Mouse (Mus musculus) forebrain, embryonic 15.5 days (tissue): ENCODE data around the gene Pex11g. TPM values are rescaled to one million over a fixed set of nuclear protein-coding genes. Genes with fewer than 3 reads are reported as not detected.

Experiments used
- ATAC-seq: fragments of 200-750 bp; cut with Nextera tagmentation; replicated peaks from 2 replicates; pipeline ENCODE4 v1.8.0; 2017; ENCODE audit warnings: mild to moderate bottlenecking, moderate TSS enrichment, moderate library complexity
- H3K27ac ChIP-seq: fragments of 300-500 bp; sonication (generic); replicated peaks from 2 replicates; pipeline ENCODE4 v1.5.1; 2015; ENCODE audit warnings: mild to moderate bottlenecking, inconsistent platforms
- H3K27me3 ChIP-seq: fragments of 300-500 bp; sonication (generic); 2 replicates; pipeline ENCODE4 v1.6.1; 2015; ENCODE audit warnings: inconsistent platforms
- H3K36me3 ChIP-seq: fragments of 300-500 bp; sonication (generic); 2 replicates; pipeline ENCODE4 v1.6.1; 2015; ENCODE audit warnings: mild to moderate bottlenecking, inconsistent platforms
- H3K4me1 ChIP-seq: fragments of 300-500 bp; sonication (generic); 2 replicates; pipeline ENCODE4 v1.6.1; 2015; ENCODE audit warnings: inconsistent platforms
- H3K4me2 ChIP-seq: fragments of 300-500 bp; sonication (generic); replicated peaks from 2 replicates; pipeline ENCODE4 v1.6.1; 2015; ENCODE audit warnings: mild to moderate bottlenecking, inconsistent platforms
- H3K4me3 ChIP-seq: fragments of 300-500 bp; sonication (generic); 2 replicates; pipeline ENCODE4 v1.5.1; 2015; ENCODE audit warnings: mild to moderate bottlenecking, inconsistent platforms
- H3K9ac ChIP-seq: fragments of 300-500 bp; sonication (generic); replicated peaks from 2 replicates; pipeline ENCODE4 v1.6.1; 2015; ENCODE audit warnings: mild to moderate bottlenecking, inconsistent platforms
- H3K9me3 ChIP-seq: fragments of 300-500 bp; sonication (generic); 2 replicates; pipeline ENCODE4 v1.6.1; 2016; ENCODE audit warnings: inconsistent platforms
- WGBS: fragments of 180-500 bp; shearing (Covaris S2); methylation state at CpG from one replicate; pipeline ENCODE4 v1.1.7; 2015; ENCODE audit warnings: mixed read lengths; 5-methylcytosine and 5-hydroxymethylcytosine counted together
- polyA plus RNA-seq: library from polyadenylated mRNA; unstranded; fragments of >200 nt; fragmentation: Nextera tagmentation; extraction: Ambion mirVana; gene quantifications from 2 replicates; pipeline ENCODE4 v1.2.1, GENCODE M21; 2015

The Pex11g gene
- polyA plus RNA-seq, 1 experiment from 2014 or later, result 3.3 TPM

DNA sequence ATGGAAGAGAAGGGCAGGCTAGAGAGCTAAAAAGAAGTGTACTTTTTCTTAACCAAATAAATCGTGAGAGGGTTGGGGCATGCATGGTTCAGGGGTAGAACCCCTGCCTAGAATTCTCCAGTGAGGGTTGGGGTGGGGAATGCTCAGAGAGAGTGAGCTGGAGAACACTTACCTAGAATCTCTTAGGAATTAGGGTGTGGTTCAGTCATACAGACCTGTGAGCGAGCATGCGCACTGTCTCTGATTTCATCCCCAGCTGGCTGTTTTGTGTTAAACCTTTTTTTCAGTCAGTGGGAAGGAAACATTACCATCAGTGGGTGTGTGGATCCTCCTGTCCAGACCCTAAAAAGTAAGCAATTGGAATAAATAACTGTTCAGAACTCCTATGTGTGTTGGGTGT is 41.3 kb downstream of the Pex11g start:
- Histone ChIP-seq H3K27ac (no peak overlapping the region), H3K9me3 (no peaks in the 10 kb centered on the region), H3K4me1 (no peaks in the 10 kb centered on the region), H3K27me3 (no peaks in the 10 kb centered on the region), H3K36me3 (peaks cover 6% of the 10 kb centered on the region; the same call in 1 of the 2 replicates), H3K4me2 (no peak overlapping the region), H3K9ac (no peak overlapping the region), H3K4me3 (no peak overlapping the region)
- WGBS, result 96% methylated on average over 3 of the region's 3 CpGs
- ATAC-seq, result no peak

DNA sequence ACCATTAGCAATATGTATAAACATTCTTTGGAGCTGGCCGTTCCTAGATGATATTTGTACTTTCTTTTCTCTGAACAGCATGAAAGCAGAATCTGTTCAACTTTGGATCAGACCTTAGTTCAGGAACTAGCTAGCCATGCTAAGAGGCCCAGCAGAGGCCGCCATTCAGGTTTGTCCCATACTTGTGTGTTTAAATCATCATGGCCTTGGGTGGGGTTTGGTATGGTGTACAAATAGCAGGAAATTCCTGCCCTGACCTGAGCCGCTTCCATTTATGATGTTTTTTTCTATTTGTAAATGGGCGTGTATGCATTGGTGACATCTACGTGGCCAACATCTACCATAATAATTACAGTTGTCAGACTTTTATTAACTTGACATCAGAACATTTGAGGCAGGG is 42.3 kb downstream of the Pex11g start:
- H3K4me2 ChIP-seq, result no peak overlapping the region
- H3K4me3 ChIP-seq, result no peak overlapping the region
- no peaks in the 10 kb centered on the region for H3K9me3 ChIP-seq
- no peaks in the 10 kb centered on the region for H3K27me3 ChIP-seq
- no peak overlapping the region for H3K27ac ChIP-seq
- 0 out of 2 replicates have a peak, but pooled peaks cover 4% of the 10 kb centered on the region for H3K36me3 ChIP-seq
- 97% methylated on average over 5 of the region's 5 CpGs for WGBS
- no peak overlapping the region for H3K9ac ChIP-seq
- ATAC-seq, result no peak
- no peaks in the 10 kb centered on the region for H3K4me1 ChIP-seq

DNA sequence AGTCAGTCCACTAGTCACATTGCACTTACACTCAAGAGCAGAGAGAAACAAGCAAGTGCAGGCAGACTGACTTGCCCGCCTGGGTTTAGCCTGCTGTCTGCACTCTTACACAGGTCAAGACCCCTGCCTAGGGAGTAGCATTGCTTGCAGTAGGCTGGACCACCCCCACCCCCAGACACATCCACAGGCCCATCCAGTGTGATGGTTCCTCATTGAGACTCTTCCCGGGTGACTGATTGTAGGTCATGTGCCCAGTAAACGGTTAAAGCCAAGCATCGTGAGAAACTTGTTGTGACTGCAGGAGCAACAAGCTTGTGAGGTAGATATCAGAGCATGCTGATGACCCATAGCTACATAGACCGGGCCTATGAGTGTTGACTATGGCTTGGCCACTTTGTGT is 46.0 kb downstream of the Pex11g start:
- Histone ChIP-seq H3K4me3 (no peak overlapping the region), H3K4me2 (no peak overlapping the region), H3K9me3 (no peaks in the 10 kb centered on the region), H3K36me3 (no peaks in the 10 kb centered on the region), H3K4me1 (peaks cover 12% of the 10 kb centered on the region), H3K9ac (no peak overlapping the region), H3K27ac (no peak overlapping the region), H3K27me3 (no peaks in the 10 kb centered on the region)
- WGBS, result 94% methylated on average over 5 of the region's 5 CpGs
- no peak for ATAC-seq

DNA sequence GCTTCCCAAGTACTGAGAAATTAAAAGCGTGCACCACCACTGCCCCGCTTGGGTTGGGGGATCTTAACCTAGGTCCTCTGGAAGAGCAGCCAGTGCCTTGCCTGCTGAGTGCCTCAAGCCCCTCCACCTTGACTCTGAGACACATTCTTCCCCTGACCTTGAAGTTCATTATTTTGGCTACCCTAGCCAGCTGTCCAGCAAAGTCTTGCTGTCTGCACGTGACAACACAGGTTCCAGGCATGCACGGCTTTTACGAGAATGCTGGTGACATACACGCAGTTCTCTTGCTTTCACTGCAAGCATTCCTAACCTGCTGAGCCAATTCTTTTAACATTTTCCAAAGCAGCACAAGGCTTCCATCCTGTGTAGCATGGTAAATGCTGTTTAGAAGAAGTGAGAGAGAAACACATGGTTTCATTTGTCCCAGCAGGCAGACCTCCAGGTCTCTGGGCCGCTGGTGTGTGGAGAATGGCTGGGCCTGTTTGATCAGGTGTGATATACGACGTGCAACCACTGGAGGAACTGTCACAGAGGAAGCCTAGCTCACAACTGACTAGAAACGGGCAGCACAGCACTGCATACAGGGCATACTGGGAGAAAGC is 47.3 kb downstream of the Pex11g start:
- Histone ChIP-seq H3K27me3 (no peaks in the 10 kb centered on the region), H3K27ac (no peak overlapping the region), H3K4me1 (peaks cover 17% of the 10 kb centered on the region), H3K36me3 (no peaks in the 10 kb centered on the region), H3K4me2 (no peak overlapping the region), H3K4me3 (no peak overlapping the region), H3K9ac (no peak overlapping the region), H3K9me3 (no peaks in the 10 kb centered on the region)
- ATAC-seq, result no peak
- WGBS, result 94% methylated on average over 10 of the region's 10 CpGs

DNA sequence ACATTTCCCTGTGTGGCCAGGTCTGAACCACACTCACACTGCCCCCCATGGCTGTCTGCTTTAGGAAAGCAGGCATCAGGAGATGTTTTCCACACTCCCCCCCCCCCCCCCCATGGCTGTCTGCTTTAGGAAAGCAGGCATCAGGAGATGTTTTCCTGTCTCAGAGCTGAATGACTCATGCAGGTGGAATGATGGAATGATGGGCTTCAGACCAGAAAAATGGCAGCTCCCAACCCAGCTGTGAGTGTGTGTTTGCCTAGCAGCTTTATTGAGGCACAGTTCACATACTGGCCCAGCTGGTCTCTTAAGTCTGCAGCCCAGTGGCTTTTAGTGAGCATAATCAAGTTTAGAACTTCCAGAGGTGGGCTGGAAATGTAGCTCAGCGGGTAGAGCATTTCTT is 49.4 kb downstream of the Pex11g start:
- Histone ChIP-seq H3K4me3 (no peak overlapping the region), H3K27ac (0 out of 2 replicates have a peak overlapping the region, but pooled peaks have one; percentile 2), H3K9me3 (no peaks in the 10 kb centered on the region), H3K4me2 (no peak overlapping the region), H3K36me3 (no peaks in the 10 kb centered on the region), H3K9ac (no peak overlapping the region), H3K4me1 (peaks cover 17% of the 10 kb centered on the region), H3K27me3 (no peaks in the 10 kb centered on the region)
- no peak for ATAC-seq
- WGBS, result 81% methylated on average over 1 of the region's 1 CpGs

DNA sequence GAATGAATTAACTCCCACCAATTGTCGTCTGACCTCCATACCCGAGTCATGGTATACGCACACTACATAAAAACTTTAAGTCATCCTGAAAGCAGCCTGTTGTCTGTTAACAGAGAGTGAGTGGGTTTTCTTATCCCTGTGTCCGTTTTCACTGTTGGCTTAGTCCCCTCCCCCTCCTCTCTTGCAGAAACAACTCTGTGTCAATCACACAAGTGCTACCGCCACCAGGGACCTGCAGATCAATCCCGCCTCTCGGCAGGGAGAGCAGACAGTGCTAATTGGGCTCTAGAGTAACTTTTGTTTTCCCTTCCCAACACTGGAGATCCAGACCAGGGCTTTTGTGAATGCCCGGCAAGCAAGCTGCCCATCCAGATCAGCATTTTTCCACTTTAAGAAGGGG is 50.0 kb downstream of the Pex11g start:
- Histone ChIP-seq H3K27me3 (no peaks in the 10 kb centered on the region), H3K36me3 (no peaks in the 10 kb centered on the region), H3K4me3 (no peak overlapping the region), H3K9ac (no peak overlapping the region), H3K4me1 (peaks cover 17% of the 10 kb centered on the region), H3K27ac (0 out of 2 replicates have a peak overlapping the region, but pooled peaks have one; percentile 2), H3K4me2 (no peak overlapping the region), H3K9me3 (no peaks in the 10 kb centered on the region)
- ATAC-seq, result 0 out of 2 replicates have a peak, but pooled peaks have one; percentile 27
- WGBS, result 1% methylated on average over 8 of the region's 8 CpGs

DNA sequence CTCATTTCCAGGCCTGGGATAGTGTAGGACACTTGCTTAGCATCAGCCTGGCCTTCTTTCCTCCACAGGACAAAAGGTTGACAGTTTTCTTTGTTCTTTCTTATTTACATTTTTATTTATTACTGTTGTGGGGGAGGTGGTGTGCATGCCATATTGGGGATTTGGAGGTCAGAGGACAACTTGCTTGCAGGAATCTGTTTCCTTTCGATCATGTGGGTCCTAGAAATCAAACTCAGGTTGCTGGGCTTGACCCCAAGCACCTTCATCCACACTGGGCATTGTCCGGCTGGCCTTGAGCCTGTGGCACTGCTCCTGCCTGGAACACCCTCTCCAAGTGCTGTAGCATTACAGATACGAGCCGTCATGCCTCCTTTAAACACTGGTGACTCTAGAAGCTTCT is 50.6 kb downstream of the Pex11g start:
- H3K4me1 ChIP-seq, result peaks cover 17% of the 10 kb centered on the region
- H3K9ac ChIP-seq, result no peak overlapping the region
- no peaks in the 10 kb centered on the region for H3K27me3 ChIP-seq
- H3K27ac ChIP-seq, result no peak overlapping the region
- H3K4me2 ChIP-seq, result no peak overlapping the region
- WGBS, result 37% methylated on average over 4 of the region's 4 CpGs
- H3K9me3 ChIP-seq, result no peaks in the 10 kb centered on the region
- no peaks in the 10 kb centered on the region for H3K36me3 ChIP-seq
- ATAC-seq, result no peak
- no peak overlapping the region for H3K4me3 ChIP-seq

DNA sequence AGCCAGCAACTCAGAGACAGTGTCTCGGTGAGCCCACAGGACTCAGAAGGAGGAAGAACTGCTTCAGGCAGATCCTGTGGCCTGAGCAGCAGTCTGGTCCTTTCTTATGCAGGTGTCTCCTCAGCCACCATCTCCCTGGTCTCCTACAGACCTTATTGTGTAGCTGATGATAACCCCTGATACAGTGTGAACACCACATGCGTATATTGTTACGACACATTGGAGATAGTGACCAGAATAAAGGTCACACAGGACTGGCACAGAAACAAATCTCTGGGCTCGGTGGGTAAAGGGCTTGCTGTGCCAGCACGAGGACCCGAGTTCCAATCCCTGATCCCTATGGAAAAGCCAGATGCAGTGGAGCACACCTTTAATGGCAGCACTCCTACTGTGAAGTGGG is 51.8 kb downstream of the Pex11g start:
- ATAC-seq, result no peak
- Histone ChIP-seq H3K4me2 (no peak overlapping the region), H3K27me3 (no peaks in the 10 kb centered on the region), H3K27ac (no peak overlapping the region), H3K9ac (no peak overlapping the region), H3K36me3 (no peaks in the 10 kb centered on the region), H3K4me3 (no peak overlapping the region), H3K4me1 (peaks cover 17% of the 10 kb centered on the region), H3K9me3 (no peaks in the 10 kb centered on the region)
- 91% methylated on average over 6 of the region's 6 CpGs for WGBS

DNA sequence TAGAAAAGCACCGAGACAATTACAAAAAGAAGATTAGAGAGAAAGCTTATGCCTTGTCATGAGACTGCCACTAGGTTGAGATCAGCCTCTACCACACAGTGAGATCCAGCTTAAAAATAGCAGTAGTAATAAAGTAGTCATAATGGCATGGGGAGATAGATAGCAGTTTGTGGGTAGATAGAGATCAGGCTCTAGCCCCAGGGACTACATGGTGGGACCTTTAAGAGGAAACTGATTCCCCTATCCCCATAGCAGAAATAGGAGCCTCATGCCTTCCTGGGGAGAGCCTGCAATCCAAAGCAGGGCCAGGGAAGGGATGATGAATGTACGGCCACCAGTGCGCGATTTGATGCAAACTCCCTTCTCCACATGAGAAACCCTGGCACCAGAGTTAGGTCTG is 52.2 kb downstream of the Pex11g start:
- Histone ChIP-seq H3K4me1 (peaks cover 17% of the 10 kb centered on the region), H3K9ac (no peak overlapping the region), H3K4me3 (no peak overlapping the region), H3K27me3 (no peaks in the 10 kb centered on the region), H3K9me3 (no peaks in the 10 kb centered on the region), H3K4me2 (no peak overlapping the region), H3K27ac (no peak overlapping the region), H3K36me3 (no peaks in the 10 kb centered on the region)
- no peak for ATAC-seq
- WGBS, result 54% methylated on average over 4 of the region's 4 CpGs

DNA sequence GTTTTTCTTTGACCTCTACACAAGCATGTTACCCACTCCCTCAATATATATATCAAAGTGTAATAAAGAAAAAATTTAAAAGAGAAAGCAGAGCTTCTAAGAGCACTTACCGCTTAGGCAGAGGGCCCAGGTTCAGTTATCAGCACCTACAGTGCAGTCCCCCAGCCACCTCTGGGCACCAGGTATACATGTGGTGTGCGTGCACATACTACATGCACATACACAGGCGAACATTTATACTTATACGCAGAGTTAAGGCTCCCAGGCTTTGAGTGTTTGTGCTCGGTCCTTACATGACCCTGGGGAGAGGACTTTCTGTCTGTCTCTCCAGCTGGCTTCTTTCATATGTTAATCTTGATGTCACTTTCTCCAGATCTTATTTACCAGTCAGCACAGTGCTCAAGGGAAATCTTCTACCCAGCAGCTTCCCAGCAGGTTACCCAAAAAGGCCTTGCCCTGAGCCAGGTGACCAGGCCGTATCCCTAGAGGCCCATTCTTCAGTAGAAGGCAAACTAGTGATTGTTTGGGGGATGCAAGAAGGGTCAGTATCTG is 52.8 kb downstream of the Pex11g start:
- Histone ChIP-seq H3K27ac (no peak overlapping the region), H3K9ac (no peak overlapping the region), H3K4me1 (peaks cover 17% of the 10 kb centered on the region), H3K36me3 (no peaks in the 10 kb centered on the region), H3K4me3 (no peak overlapping the region), H3K9me3 (no peaks in the 10 kb centered on the region), H3K4me2 (no peak overlapping the region), H3K27me3 (no peaks in the 10 kb centered on the region)
- WGBS, result 45% methylated on average over 6 of the region's 6 CpGs
- ATAC-seq, result 0 out of 2 replicates have a peak, but pooled peaks have one; percentile 37

DNA sequence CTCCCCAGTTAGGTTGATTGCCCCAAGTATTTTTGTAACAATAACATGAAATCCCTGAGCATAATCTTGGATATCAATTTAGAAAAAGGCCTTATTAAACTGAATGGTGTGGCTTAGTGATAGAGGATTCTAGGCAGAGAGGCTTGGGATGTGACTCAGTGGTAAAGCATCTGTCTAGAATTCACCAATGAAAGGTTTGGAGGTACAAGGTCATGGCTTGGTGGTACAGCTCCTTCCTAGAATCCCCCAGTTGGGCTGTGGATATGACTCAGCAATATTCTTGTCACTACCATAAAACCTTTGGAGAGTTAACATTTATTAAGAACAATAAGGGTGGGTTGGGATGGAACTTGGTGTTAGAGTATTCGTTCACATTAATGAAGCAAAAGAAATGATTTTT is 54.7 kb downstream of the Pex11g start:
- Histone ChIP-seq H3K4me2 (no peak overlapping the region), H3K9ac (no peak overlapping the region), H3K4me3 (no peak overlapping the region), H3K27me3 (no peaks in the 10 kb centered on the region), H3K9me3 (no peaks in the 10 kb centered on the region), H3K27ac (no peak overlapping the region), H3K4me1 (peaks cover 16% of the 10 kb centered on the region), H3K36me3 (no peaks in the 10 kb centered on the region)
- no peak for ATAC-seq
- WGBS, result 97% methylated on average over 1 of the region's 1 CpGs

DNA sequence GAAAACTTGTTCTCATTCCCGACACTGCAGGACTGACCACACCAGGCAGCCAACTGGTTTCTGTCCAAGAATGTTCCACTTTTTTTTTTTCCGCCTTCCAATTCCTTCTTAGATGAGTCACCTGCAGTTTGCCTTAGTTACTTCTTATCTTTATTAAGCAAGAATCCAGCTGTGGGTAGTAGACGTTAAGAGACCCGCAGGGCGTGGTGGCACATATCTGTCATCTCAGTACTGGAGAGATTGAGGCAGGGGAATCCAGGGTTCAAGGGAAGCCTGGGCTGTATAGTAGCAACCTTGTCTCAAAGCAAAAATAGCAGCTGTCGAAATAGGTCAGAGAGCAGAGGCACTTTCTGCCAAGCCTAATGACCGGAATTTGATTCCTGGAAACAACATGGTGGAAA is 55.6 kb downstream of the Pex11g start:
- Histone ChIP-seq H3K9ac (no peak overlapping the region), H3K27ac (no peak overlapping the region), H3K36me3 (no peaks in the 10 kb centered on the region), H3K4me3 (no peak overlapping the region), H3K27me3 (no peaks in the 10 kb centered on the region), H3K4me2 (no peak overlapping the region), H3K4me1 (peaks cover 9% of the 10 kb centered on the region), H3K9me3 (no peaks in the 10 kb centered on the region)
- ATAC-seq, result no peak
- 94% methylated on average over 7 of the region's 7 CpGs for WGBS

DNA sequence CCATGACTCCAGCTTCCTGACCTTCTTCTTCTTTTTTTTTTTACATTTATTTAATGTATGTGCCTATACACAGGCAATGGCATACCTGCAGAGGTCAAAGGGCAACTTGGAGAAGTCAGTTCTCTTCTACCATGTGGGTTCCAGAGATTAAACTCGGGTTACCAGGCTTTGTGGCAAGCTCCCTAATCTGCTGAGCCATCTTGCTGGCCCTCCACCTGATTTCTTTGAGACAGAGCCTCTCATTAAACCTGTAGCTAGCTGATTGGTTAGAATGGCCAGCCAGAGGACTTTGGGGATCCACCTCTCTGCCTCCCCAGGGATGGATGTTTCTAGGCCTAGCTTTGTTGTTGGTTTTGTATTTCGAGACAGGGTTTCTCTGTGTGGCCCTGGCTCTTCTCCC is 56.4 kb downstream of the Pex11g start:
- WGBS, result 76% methylated on average over 2 of the region's 2 CpGs
- no peak overlapping the region for H3K4me2 ChIP-seq
- no peaks in the 10 kb centered on the region for H3K9me3 ChIP-seq
- no peak overlapping the region for H3K4me3 ChIP-seq
- H3K36me3 ChIP-seq, result no peaks in the 10 kb centered on the region; the same call in 1 of the 2 replicates
- ATAC-seq, result no peak
- H3K4me1 ChIP-seq, result peaks cover 1% of the 10 kb centered on the region; the same call in 1 of the 2 replicates
- no peaks in the 10 kb centered on the region for H3K27me3 ChIP-seq
- H3K27ac ChIP-seq, result no peak overlapping the region
- no peak overlapping the region for H3K9ac ChIP-seq
